Mouse (Mus musculus): Measurements from ENCODE around the gene Nrde2. TPM values are rescaled to one million over a fixed set of nuclear protein-coding genes. Genes with fewer than 3 reads are reported as not detected.
A peak's percentile ranks its signal among the peaks of the same experiment; 100 is the strongest.

The Nrde2 gene
- polyA plus RNA-seq, 1 experiment, result 17.6 TPM

DNA sequence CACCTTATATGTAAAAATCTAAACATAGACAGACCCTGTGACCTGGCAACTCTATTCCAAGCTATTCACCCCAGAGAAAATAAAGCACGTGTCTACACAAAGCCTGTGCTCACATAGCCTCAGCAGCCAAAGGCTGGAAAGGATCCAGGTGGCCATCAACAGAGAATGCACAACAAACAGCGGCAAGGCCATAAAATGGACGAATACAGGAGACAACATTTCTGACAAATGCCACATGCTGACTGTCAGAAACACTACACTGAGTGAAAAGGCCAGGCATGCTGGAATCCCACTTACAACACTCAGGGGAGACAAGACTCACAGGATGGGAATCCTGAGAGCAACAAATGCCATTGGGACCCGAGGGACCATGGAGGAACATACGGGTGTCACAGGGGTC lies 15.2 kb downstream of the Nrde2 start:
- Histone ChIP-seq H3K27me3 (ENCODE audit: control insufficient read depth, insufficient read depth, low read length, poor library complexity, severe bottlenecking) (no peaks in the 10 kb centered on the region), H3K9ac (ENCODE audit: low read depth, poor library complexity, severe bottlenecking) (no peak overlapping the region), H3K4me3 (ENCODE audit: low read depth, low read length) (no peak overlapping the region), H3K4me1 (ENCODE audit: control insufficient read depth, insufficient read depth, low read length) (no peaks in the 10 kb centered on the region), H3K36me3 (ENCODE audit: control insufficient read depth, insufficient read depth, low read length, poor library complexity, severe bottlenecking) (peaks cover 34% of the 10 kb centered on the region), H3K27ac (ENCODE audit: insufficient read depth, low read length) (no peak overlapping the region), H3K9me3 (replicated peaks; ENCODE audit: control insufficient read depth, insufficient read depth, low read length, poor library complexity, severe bottlenecking) (no peaks in the 10 kb centered on the region)
- TF ChIP-seq POLR2A (IDR thresholded peaks at IDR 0.05; ENCODE audit: insufficient read depth, low read length) (no peak), CTCF (IDR thresholded peaks at IDR 0.05; ENCODE audit: low read depth, low read length) (no peak), EP300 (IDR thresholded peaks at IDR 0.05; ENCODE audit: insufficient read depth, low read depth, low read length) (no peak)

DNA sequence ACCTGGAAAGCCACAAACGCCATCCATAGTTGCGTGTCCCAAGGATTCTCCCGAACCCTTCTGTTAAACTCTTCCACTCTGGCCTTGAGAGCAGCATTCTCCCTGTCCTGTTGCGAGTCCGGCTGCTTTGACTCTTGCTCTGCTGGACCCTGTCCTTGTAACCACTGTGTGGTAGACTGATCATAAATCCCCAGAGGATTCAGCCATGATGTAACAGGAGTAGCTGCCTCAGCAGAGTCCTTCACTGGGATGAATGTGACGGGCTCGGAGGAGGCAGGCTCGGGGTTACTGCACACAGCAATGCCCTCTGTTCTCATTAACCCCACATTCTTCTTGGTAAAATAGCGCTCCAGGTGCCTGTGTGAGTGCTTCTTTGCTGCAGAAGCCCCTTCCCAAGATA lies 15.7 kb downstream of the Nrde2 start:
- Histone ChIP-seq H3K4me1 (ENCODE audit: control insufficient read depth, insufficient read depth, low read length) (no peaks in the 10 kb centered on the region), H3K27ac (ENCODE audit: insufficient read depth, low read length) (no peak overlapping the region), H3K36me3 (ENCODE audit: control insufficient read depth, insufficient read depth, low read length, poor library complexity, severe bottlenecking) (peaks cover 30% of the 10 kb centered on the region), H3K9me3 (replicated peaks; ENCODE audit: control insufficient read depth, insufficient read depth, low read length, poor library complexity, severe bottlenecking) (no peaks in the 10 kb centered on the region), H3K9ac (ENCODE audit: low read depth, poor library complexity, severe bottlenecking) (no peak overlapping the region), H3K27me3 (ENCODE audit: control insufficient read depth, insufficient read depth, low read length, poor library complexity, severe bottlenecking) (no peaks in the 10 kb centered on the region), H3K4me3 (ENCODE audit: low read depth, low read length) (no peak overlapping the region)
- TF ChIP-seq POLR2A (IDR thresholded peaks at IDR 0.05; ENCODE audit: insufficient read depth, low read length), result no peak
- TF ChIP-seq CTCF (IDR thresholded peaks at IDR 0.05; ENCODE audit: low read depth, low read length), result no peak
- no peak for TF ChIP-seq EP300 (IDR thresholded peaks at IDR 0.05; ENCODE audit: insufficient read depth, low read depth, low read length)

DNA sequence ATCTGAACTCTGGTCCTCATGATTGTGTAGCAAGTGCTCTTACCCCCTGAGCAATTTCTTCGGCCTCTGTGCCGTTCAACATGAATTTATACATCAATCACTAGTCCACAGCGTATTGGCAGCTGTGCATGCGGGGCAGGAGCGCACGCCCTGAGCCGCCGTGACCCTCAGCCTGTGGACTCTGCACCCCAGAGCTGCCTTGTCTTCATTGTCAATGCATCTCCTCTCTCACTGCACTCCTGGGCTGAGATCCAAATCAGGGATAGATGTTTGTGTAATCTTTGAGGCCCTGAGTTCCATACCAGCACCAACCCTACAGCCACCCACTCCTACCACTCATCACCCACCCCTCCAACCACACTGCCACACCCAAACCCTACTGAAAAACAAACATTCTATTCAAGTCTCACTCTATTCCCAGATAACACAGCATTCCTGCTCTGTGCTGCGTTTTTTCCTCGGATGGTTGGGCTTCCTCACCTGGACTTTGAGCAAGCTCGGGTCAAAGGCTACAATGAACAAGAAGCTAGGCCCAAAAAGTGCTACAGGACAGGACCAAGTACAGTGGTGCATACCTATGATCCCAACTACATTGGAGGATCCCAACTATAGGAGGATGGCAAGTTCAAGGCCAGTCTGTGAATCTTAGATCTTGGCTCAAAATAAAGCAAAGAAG lies 16.5 kb downstream of the Nrde2 start:
- Histone ChIP-seq H3K36me3 (ENCODE audit: control insufficient read depth, insufficient read depth, low read length, poor library complexity, severe bottlenecking) (peaks cover 26% of the 10 kb centered on the region), H3K9ac (ENCODE audit: low read depth, poor library complexity, severe bottlenecking) (no peak overlapping the region), H3K4me3 (ENCODE audit: low read depth, low read length) (no peak overlapping the region), H3K27me3 (ENCODE audit: control insufficient read depth, insufficient read depth, low read length, poor library complexity, severe bottlenecking) (no peaks in the 10 kb centered on the region), H3K27ac (ENCODE audit: insufficient read depth, low read length) (no peak overlapping the region), H3K9me3 (replicated peaks; ENCODE audit: control insufficient read depth, insufficient read depth, low read length, poor library complexity, severe bottlenecking) (no peaks in the 10 kb centered on the region), H3K4me1 (ENCODE audit: control insufficient read depth, insufficient read depth, low read length) (no peaks in the 10 kb centered on the region)
- TF ChIP-seq CTCF (IDR thresholded peaks at IDR 0.05; ENCODE audit: low read depth, low read length) (no peak), EP300 (IDR thresholded peaks at IDR 0.05; ENCODE audit: insufficient read depth, low read depth, low read length) (no peak), POLR2A (IDR thresholded peaks at IDR 0.05; ENCODE audit: insufficient read depth, low read length) (no peak)

DNA sequence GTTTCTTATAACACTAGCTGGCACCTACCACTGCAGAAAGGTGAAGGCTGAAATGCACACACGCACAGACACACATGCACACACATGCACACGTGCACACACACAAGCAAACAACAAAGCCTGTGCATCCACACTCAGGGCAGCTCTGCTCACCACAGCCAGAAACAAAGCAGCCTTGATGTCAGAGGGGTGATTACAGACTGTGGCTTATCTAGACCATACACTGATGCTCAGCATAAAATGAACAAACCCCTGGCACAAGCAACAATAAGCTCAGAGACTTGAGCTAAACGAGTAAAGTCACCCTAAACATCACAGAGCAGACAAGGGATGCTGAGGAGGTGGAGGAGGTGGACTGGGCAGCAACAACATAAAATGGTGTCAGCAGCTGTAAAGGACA lies 24.3 kb downstream of the Nrde2 start:
- TF ChIP-seq EP300 (IDR thresholded peaks at IDR 0.05; ENCODE audit: insufficient read depth, low read depth, low read length), result no peak
- no peak for TF ChIP-seq CTCF (IDR thresholded peaks at IDR 0.05; ENCODE audit: low read depth, low read length)
- TF ChIP-seq POLR2A (IDR thresholded peaks at IDR 0.05; ENCODE audit: insufficient read depth, low read length), result no peak
- no peaks in the 10 kb centered on the region for H3K27me3 ChIP-seq (ENCODE audit: control insufficient read depth, insufficient read depth, low read length, poor library complexity, severe bottlenecking)
- H3K27ac ChIP-seq (ENCODE audit: insufficient read depth, low read length), result no peak overlapping the region
- H3K36me3 ChIP-seq (ENCODE audit: control insufficient read depth, insufficient read depth, low read length, poor library complexity, severe bottlenecking), result peaks cover 10% of the 10 kb centered on the region
- no peaks in the 10 kb centered on the region for H3K9me3 ChIP-seq (replicated peaks; ENCODE audit: control insufficient read depth, insufficient read depth, low read length, poor library complexity, severe bottlenecking)
- no peak overlapping the region for H3K4me3 ChIP-seq (ENCODE audit: low read depth, low read length)
- no peak overlapping the region for H3K9ac ChIP-seq (ENCODE audit: low read depth, poor library complexity, severe bottlenecking)
- no peaks in the 10 kb centered on the region for H3K4me1 ChIP-seq (ENCODE audit: control insufficient read depth, insufficient read depth, low read length)

DNA sequence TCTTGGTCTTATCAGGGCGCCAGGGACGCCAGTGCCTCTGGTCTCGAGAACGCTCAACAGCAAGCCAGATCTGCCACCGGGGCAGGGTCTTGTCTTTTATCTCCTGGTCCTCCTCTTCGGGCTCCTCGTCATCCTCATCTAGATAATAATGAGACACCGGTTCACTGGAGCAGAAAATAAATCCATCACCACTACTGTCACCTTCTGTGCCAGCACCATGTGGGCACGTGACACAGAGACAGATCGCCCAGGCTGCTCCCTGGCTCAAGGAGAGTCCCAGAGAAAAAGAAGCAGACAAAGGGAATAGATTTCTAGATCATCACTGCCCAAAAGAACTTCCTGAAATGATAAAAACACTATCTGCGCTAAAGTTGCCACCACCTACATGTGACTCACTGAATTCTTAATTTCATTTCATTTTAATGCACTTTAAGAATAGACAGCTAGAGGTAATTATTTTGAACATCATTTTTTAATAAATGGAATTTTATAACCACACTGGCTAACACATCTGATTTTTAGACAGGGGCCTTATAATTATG lies 25.0 kb downstream of the Nrde2 start:
- no peak overlapping the region for H3K9ac ChIP-seq (ENCODE audit: low read depth, poor library complexity, severe bottlenecking)
- peaks cover 1% of the 10 kb centered on the region for H3K4me1 ChIP-seq (ENCODE audit: control insufficient read depth, insufficient read depth, low read length)
- TF ChIP-seq POLR2A (IDR thresholded peaks at IDR 0.05; ENCODE audit: insufficient read depth, low read length), result no peak
- no peak for TF ChIP-seq CTCF (IDR thresholded peaks at IDR 0.05; ENCODE audit: low read depth, low read length)
- TF ChIP-seq EP300 (IDR thresholded peaks at IDR 0.05; ENCODE audit: insufficient read depth, low read depth, low read length), result no peak
- no peaks in the 10 kb centered on the region for H3K9me3 ChIP-seq (replicated peaks; ENCODE audit: control insufficient read depth, insufficient read depth, low read length, poor library complexity, severe bottlenecking)
- H3K27ac ChIP-seq (ENCODE audit: insufficient read depth, low read length), result no peak overlapping the region
- no peaks in the 10 kb centered on the region for H3K27me3 ChIP-seq (ENCODE audit: control insufficient read depth, insufficient read depth, low read length, poor library complexity, severe bottlenecking)
- peaks cover 12% of the 10 kb centered on the region for H3K36me3 ChIP-seq (ENCODE audit: control insufficient read depth, insufficient read depth, low read length, poor library complexity, severe bottlenecking)
- H3K4me3 ChIP-seq (ENCODE audit: low read depth, low read length), result no peak overlapping the region

DNA sequence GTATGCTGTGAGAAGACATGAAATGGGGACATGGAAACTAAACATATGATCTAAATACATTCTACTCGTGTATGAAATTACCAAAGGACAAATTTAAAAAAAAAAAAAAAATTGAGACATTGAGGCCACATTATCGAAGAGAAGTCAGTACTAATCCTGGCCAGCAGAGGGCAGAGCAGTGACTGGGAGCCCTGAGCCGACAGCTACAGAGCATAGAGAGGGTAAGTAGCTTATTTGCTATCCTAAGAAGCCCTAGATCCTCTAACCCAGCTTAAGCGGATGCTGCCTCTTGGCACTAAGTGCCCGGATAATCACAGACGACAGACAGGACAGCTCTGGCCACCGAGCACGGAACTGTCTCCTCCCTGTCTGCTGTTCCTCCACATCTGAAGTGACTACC lies 27.8 kb downstream of the Nrde2 start:
- TF ChIP-seq POLR2A (IDR thresholded peaks at IDR 0.05; ENCODE audit: insufficient read depth, low read length) (no peak), CTCF (IDR thresholded peaks at IDR 0.05; ENCODE audit: low read depth, low read length) (peak; percentile 81)
- Histone ChIP-seq H3K4me1 (ENCODE audit: control insufficient read depth, insufficient read depth, low read length) (peaks cover 1% of the 10 kb centered on the region), H3K9me3 (replicated peaks; ENCODE audit: control insufficient read depth, insufficient read depth, low read length, poor library complexity, severe bottlenecking) (no peaks in the 10 kb centered on the region), H3K27me3 (ENCODE audit: control insufficient read depth, insufficient read depth, low read length, poor library complexity, severe bottlenecking) (no peaks in the 10 kb centered on the region), H3K36me3 (ENCODE audit: control insufficient read depth, insufficient read depth, low read length, poor library complexity, severe bottlenecking) (peaks cover 12% of the 10 kb centered on the region), H3K4me3 (ENCODE audit: low read depth, low read length) (no peak overlapping the region), H3K27ac (ENCODE audit: insufficient read depth, low read length) (no peak overlapping the region), H3K9ac (ENCODE audit: low read depth, poor library complexity, severe bottlenecking) (no peak overlapping the region)
